Mouse (Mus musculus) ovary, postnatal 14 days (tissue): ENCODE measurements around the gene Umps.

ENCODE experiments used
- DNase-seq: peaks from one replicate; pipeline ENCODE4 v3.0.0; 2022; ENCODE audit warnings: low spot score

Umps gene

DNA sequence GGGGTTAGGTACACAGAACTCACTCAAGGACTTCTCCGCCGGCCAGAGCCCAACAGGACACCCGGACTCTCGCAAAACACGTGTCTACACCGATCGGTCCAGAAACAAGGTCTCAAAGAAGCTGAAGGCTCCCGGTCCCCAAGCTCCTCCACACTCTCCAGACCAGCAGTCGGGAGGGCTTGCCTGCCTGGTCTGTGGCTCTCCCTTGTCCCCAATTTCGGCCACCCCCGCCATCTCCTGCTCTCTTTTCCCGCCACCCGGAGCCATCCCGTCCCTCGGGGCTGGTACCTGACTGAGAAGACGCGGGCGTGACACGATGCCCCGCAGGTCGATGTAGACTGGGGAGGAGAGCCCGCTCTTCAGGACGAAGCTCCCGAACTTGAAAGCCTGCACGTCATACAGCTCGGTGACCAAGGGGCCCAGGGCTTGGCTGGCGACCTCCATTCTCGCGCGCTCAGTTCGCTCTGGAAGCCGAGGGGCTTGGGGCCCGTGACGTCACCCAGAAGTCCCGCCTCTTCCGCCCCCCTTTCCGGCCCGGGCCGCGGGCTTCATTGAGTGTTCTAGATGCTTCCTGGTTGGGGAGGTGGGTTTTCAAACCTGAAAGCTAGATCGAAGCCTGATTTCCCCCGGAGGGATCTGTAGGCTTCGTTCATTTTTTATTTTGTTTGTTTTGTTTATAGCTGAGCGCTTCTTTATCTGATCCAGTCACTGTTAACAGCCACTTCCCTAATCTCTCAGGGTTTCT, at the start of gene Umps:
TSS of gene Umps (minus strand) at position 501 of the 745 bp plus-strand sequence.
- DNase-seq: peak; percentile 72

GRCm38 (mm10) chr16:34011991-34012845, 45.4 kb upstream of the Umps start:
- DNase-seq: no peak

GRCm38 (mm10) chr16:34009567-34009966, 42.7 kb upstream of the Umps start:
- no peak for DNase-seq

GRCm38 (mm10) chr16:34005986-34006385, 39.1 kb upstream of the Umps start:
- no peak for DNase-seq

GRCm38 (mm10) chr16:34004128-34004578, 37.3 kb upstream of the Umps start:
- no peak for DNase-seq

GRCm38 (mm10) chr16:34003566-34004127, 36.8 kb upstream of the Umps start:
- no peak for DNase-seq

- no peak for DNase-seq
Observed at GRCm38 (mm10) chr16:34000715-34001114, 33.9 kb upstream of the Umps start.

DNA sequence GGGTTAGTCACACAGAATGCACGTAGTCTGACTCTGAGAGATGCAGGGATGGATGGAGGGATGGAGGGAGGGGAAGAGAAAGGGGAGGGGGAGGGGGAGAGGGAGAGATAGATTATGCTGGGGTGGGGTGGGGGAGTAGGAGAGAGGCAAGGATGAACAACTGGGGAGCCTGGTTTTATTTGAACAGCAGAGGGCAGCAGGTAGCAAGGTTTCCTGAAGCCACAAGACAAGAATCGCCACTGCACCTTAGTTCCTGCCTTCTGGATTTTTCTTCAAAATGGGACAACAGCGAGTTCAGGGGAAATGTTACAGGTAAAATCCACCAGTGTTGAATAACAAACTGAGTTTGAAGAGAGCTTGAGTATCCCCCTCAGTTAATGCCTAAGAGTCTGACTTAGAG, 32.5 kb upstream of the Umps start:
- peak; percentile 48 for DNase-seq

GRCm38 (mm10) chr16:33998011-33998410, 31.2 kb upstream of the Umps start:
- DNase-seq: no peak

DNA sequence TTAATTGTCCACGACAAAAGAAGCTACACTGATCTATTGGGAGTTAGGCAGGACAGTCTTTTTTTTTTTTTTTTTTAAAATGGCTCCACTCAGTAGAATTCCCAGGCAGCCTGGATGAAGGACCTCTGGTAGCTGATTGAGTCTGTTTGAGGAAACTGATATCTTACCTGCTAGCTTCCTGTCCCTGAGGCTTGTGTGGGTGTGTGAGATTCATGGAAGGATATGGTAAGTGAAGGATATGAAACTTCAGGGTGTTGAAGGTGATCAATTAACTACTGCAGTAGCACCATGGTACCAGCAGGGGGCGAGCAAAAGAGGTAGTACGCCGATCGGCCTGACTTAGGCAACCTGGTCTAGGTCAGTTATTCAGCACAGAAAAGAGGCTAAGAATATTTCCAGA, 29.2 kb upstream of the Umps start:
- peak; percentile 34 for DNase-seq

DNA sequence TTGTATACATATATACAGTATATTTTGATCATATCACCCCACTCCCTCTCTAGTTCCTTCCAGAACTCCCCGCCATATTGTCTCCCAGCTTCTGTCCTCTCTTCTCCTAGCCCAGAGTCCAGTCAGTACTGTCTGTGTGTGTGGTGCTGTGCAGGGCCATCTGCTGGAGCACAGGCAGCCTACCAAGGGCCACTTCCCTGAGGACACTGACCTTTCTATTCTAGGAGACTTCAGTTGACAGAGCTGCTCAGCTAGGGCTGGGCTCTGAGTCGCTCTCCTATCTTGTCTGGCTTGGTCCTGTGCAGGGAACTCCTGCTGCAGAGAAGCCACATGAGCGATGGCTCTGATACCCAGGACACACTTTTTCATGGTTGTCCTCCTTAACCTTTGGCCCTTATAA, 28.7 kb upstream of the Umps start:
- no peak for DNase-seq

DNA sequence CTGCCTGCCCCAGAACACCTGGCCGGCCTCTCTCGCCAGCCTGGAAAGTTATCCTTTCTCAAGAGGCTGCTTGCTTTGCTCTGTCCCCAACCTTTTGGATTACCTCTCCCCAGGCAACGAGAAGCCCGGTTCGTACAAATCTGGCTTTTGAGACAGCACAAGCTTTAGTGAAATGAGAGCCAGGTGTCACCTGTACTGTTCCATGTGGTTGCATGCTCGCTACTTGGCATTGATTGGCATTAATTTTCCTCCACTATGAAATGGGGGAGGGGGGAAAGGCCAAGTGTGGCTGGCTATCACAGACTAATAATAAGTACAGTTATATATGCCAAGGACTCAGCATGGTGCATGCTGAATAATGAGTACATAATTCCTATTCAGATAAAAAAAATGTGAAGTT, 27.5 kb upstream of the Umps start:
- DNase-seq: no peak

DNA sequence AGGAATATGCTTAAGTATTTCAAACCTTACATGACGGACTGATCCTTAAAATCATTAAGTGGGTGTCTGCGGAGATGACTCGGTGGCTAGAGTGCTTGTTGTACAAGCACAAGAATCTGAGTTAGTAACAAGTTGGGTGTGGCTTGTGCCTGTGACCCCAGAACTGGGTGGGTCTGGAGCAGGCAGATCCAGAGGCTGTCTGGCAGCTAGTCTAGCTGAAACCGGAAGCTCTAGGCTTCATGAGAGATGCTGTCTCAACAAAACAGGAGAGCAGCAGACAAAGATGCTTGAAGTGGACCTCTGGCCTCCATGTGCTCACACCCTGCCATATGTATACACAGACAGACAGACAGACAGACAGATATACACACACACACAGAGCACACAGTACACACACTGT, 23.9 kb upstream of the Umps start:
- no peak for DNase-seq

DNA sequence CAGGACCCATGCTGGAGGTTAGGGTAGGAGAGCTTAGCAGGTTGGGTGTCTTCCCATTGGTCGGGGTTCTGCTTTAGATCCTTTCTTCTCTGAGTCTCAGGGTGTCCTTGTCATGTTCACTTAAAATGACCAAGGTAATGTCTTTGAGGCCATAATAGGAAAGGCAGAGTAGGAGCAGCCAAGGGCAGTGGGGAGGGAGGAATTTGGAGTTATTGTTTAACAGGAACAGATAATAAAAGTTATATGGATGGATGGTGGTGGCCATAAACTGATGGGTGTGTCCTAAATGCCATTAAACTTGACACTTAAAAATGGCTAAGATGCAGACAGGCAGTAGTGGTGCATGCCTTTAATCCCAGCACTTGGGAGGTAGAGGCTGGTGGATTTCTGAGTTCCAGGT, 22.3 kb upstream of the Umps start:
- no peak for DNase-seq

GRCm38 (mm10) chr16:33988358-33989012, 21.6 kb upstream of the Umps start:
- DNase-seq: peak; percentile 29

GRCm38 (mm10) chr16:33986993-33987392, 20.2 kb upstream of the Umps start:
- no peak for DNase-seq

GRCm38 (mm10) chr16:33985372-33985771, 18.5 kb upstream of the Umps start:
- no peak for DNase-seq

- DNase-seq: no peak
Observed at GRCm38 (mm10) chr16:33983712-33984111, 16.9 kb upstream of the Umps start.

DNA sequence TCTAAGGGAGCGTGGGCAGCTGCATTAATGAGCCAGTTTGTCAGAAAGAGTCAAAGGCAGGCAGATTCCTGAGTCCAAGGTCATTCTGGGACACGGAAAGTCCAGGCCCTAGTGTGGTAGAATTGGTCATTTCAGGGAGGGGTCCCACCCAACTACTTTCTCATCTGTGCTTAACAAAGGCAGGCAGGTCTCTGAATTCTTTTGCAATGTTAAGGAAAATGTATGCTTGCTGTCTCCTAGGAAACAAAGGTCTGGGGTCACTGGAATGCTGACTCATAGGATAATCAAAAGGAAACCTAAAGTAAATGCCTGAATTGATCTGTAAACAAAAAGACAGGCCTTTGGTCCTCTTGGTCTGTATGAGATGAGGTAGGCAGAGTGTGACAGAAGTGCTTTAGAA, 13.0 kb upstream of the Umps start:
- DNase-seq: no peak

DNA sequence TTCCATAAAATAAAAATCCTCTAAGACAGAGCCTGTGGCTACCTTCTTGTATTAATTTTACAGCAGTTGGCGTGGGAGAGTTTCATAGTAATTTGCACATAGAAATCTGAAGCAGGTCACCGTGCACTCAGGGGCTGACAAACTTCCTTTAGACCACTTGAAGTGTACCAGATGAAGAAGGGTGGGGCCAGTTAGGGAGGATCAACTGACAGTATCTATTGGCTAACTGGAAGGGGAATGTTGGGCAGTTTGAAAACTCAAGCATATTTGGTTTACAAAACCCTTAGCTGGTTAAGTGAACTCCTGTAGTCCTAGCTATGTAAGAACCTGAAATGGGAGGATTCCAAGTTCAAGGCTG, 424 bp upstream of the Umps start:
- no peak for DNase-seq

GRCm38 (mm10) chr16:33965878-33966537, 830 bp downstream of the Umps start:
- no peak for DNase-seq

- no peak for DNase-seq
Observed at GRCm38 (mm10) chr16:33963509-33963908, 3.3 kb downstream of the Umps start.
